Mouse (Mus musculus) mouse trophoblast stem cell (cell line): ENCODE results near the gene Hacd3.
"Not testable (repeated sequence)": the region's sequence is repeated elsewhere in the genome, so short reads cannot be mapped to it uniquely, and the experiment has no call there.

Source experiments
- in situ Hi-C, 2 experiments: fragments of 300-500 bp; cut with MseI, MboI; formaldehyde crosslinking; loops; 2 replicates in 1 of 2; 3 replicates in 1 of 2; pipeline ENCODE4 v1.15.1; 2025

Gene Hacd3

GRCm38 (mm10) chr9:65016978-65017827 is 4.3 kb downstream of the Hacd3 start:
- in situ Hi-C loops: no loop called here

- in situ Hi-C loops: no loop called here
These were observed 5.1 kb downstream of the Hacd3 start for GRCm38 (mm10) chr9:65016241-65016977.

- in situ Hi-C loops: no loop called here
These were observed 5.9 kb downstream of the Hacd3 start for GRCm38 (mm10) chr9:65015461-65016222.

GRCm38 (mm10) chr9:65011304-65011703 is 10.2 kb downstream of the Hacd3 start:
- in situ Hi-C loops: no loop called here

GRCm38 (mm10) chr9:65010632-65011031 is 10.9 kb downstream of the Hacd3 start:
- in situ Hi-C loops: no loop called here

GRCm38 (mm10) chr9:65005737-65006136 is 15.8 kb downstream of the Hacd3 start:
- in situ Hi-C loops: no loop called here

GRCm38 (mm10) chr9:65001481-65001880 is 20.0 kb downstream of the Hacd3 start:
- in situ Hi-C loops: no loop called here

- in situ Hi-C loops: not testable (repeated sequence)
These were observed 26.0 kb downstream of the Hacd3 start for GRCm38 (mm10) chr9:64995464-64995863.

- in situ Hi-C loops: no loop called here
These were observed 31.2 kb downstream of the Hacd3 start for GRCm38 (mm10) chr9:64990291-64990690.

GRCm38 (mm10) chr9:64988443-64988842 is 33.0 kb downstream of the Hacd3 start:
- in situ Hi-C loops: no loop called here

- in situ Hi-C loops: no loop called here
These were observed 33.8 kb downstream of the Hacd3 start for GRCm38 (mm10) chr9:64987651-64988050.

GRCm38 (mm10) chr9:64985807-64986206 is 35.7 kb downstream of the Hacd3 start:
- in situ Hi-C loops: no loop called here

- in situ Hi-C loops: no loop called here
These were observed 36.3 kb downstream of the Hacd3 start for GRCm38 (mm10) chr9:64985037-64985794.

- in situ Hi-C loops: no loop called here
These were observed 39.6 kb downstream of the Hacd3 start for GRCm38 (mm10) chr9:64981904-64982303.

- in situ Hi-C loops: no loop called here
These were observed 40.9 kb downstream of the Hacd3 start for GRCm38 (mm10) chr9:64980548-64980947.

GRCm38 (mm10) chr9:64960978-64961320 is 60.5 kb downstream of the Hacd3 start:
- in situ Hi-C loops: no loop called here

GRCm38 (mm10) chr9:64960117-64960977 is 61.1 kb downstream of the Hacd3 start, which contains the start of gene Ints14:
Gene Ints14 (plus strand): TSS chr9:64960905.
- in situ Hi-C loops: no loop called here

GRCm38 (mm10) chr9:64957276-64957675 is 64.2 kb downstream of the Hacd3 start:
- in situ Hi-C loops: no loop called here

GRCm38 (mm10) chr9:64956337-64956736 is 65.2 kb downstream of the Hacd3 start:
- in situ Hi-C loops: no loop called here

- in situ Hi-C loops: no loop called here
These were observed 68.3 kb downstream of the Hacd3 start for GRCm38 (mm10) chr9:64953190-64953589.
